Mouse (Mus musculus): ENCODE results near the gene Vmn1r21. TPM values are rescaled to one million over a fixed set of nuclear protein-coding genes. Genes with fewer than 3 reads are reported as not detected.

Vmn1r21 gene
- polyA plus RNA-seq, 1 experiment from 2014 or later = not detected

DNA sequence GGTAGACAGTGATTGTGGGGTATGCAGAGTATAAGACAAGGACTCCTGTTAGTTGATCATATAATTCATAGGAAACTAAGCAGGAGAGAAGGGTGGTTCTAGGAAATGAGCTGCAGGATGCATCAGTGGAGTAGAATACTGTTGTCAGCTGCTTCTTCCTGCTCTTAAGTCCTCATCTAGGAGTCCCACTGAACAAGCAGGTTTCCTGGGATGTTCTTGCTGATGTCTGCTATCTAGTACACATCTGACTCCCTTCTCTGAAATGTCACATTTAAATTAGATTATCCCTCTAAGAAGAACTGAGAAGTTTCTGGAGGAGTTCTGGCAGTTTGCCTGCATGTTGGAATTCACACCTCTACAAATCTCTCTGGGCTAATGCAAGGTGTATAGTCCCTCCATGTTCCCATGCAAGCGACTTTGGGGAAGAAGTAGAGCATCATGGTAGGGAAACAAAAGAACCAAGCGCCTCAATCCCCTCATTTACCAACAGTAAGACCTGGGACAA lies 35.7 kb downstream of the Vmn1r21 start:
- ATAC-seq (no peak), DNase-seq (ENCODE audit: low read depth, low spot score) (no peak)
- POLR2A ChIA-PET = no interaction called here
- no peak for TF ChIP-seq CTCF (IDR thresholded peaks at IDR 0.05)
- no peaks in the 10 kb centered on the region for H3K27me3 ChIP-seq
- CTCF ChIA-PET = interaction anchor here (0.7 to 2.2 kb wide), 3 partner anchors 9 to 45 kb away, joined by 3 to 12 read pairs (median 3); partner anchors contain the start of gene Vopp1
- in situ Hi-C loops (cut with MboI; ENCODE audit: low pct_unique_long_range_greater_than_20kb) = loop anchor here (5.0 kb wide), 1 partner anchor 107 kb away; no protein-coding TSS in a partner anchor

DNA sequence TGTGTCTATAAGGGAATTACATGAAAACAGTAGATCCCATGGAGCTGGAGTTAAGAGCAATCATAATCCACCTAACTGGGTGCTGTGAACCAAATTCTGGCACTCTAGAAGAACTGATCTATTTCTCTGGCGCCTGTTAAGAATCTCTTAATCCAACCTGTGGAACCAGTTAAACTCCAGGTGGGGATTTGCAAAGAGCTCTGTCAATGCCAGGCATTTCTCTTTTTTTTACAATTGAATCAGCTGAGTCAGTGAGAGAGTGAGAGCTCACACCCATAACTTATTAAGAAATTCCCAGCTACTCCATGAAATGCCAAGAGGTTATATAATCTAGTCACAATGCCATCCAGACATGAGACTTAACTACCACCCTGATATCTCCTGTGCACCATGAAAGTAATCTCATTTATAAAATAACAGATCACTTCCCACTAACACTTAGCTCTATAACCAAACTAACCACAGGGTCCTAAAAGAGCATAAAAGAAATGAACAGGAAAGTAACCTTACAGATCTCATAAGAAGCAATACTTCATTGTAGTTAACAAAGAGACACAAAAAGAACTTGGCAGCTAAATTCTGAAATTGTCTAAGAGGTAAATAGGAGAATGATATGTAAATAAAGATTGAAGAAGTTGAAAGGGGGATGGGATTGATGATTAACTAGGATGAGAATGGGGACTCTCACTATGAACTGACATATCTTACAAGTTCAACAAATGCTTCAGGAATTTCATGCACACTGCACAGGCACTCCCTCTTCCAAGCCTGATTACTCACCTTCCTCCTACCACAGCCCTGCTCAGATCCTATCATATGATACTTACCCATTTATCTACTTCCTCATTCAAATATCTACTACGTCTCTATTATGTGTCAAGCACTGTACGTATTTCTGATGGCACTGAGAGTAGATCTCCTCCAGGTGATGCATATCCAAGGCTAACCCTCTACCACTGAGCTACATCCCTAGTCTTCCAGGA lies 38.1 kb downstream of the Vmn1r21 start:
- ATAC-seq = peak; percentile 100

DNA sequence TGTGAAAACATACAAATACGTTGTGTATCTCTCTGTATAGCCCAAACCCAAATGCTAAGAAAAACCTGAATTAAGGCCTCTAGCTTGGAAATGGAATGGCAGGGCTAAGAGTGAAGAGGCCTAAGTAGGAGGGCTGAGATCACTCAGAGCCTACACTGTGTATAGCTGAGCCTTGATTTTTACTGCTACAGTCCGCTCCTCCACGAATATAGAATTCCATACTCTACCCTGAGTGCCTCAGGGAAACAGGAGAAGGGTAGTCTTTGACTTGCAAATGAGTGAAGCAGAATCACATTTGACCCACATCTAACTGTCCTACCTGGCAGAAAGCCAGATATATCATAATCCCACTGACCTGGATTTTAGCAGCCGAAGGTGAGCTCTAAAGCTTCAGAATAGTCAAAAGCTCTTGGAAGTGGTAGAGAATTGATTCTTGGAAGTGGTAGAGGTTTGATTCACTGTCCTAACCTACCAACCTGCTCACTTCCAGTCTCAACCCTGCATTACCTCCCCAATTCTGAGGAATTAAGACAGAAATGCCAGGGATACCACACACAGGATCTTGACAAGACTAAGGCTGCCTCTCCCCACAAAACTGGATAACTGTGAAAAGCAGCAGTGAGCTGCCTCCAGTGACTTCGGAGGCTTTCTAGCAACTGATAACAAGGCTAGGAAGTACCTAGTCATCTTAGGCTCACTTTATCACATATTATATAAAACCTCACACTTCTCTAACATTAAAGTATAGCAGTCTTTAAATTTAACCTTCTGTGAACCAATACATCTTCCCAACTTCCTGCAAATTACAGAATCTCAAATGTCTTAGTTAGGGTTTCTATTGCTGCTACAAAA lies 44.7 kb downstream of the Vmn1r21 start:
- DNase-seq (ENCODE audit: low read depth, low spot score) = no peak
- CTCF ChIA-PET = interaction anchor here (1.1 to 1.8 kb wide), 3 partner anchors 16 to 118 kb away, joined by 3 to 5 read pairs (median 4); no protein-coding TSS in a partner anchor
- POLR2A ChIA-PET = interaction anchor here (0.6 kb wide), 2 partner anchors 55 to 1008 kb away, joined by 3 to 5 read pairs; no protein-coding TSS in a partner anchor
- in situ Hi-C loops (cut with MboI; ENCODE audit: low pct_unique_long_range_greater_than_20kb) = no loop called here
- TF ChIP-seq CTCF (IDR thresholded peaks at IDR 0.05) = no peak
- no peaks in the 10 kb centered on the region for H3K27me3 ChIP-seq
- ATAC-seq = no peak

More for the DNA sequence above, 38.1 kb downstream of the Vmn1r21 start:
- DNase-seq (ENCODE audit: low read depth, low spot score) = peak; percentile 47
- H3K27me3 ChIP-seq = no peaks in the 10 kb centered on the region
- CTCF ChIA-PET = interaction anchor here (0.6 to 2.2 kb wide), 4 partner anchors 11 to 231 kb away, joined by 3 to 12 read pairs (median 3); partner anchors contain the start of genes Herc6 and Vopp1
- in situ Hi-C loops (cut with MboI; ENCODE audit: low pct_unique_long_range_greater_than_20kb) = loop anchor here (5.0 kb wide), 1 partner anchor 105 kb away; no protein-coding TSS in a partner anchor
- POLR2A ChIA-PET = interaction anchor here (0.8 to 1.7 kb wide), 3 partner anchors 10 to 13 kb away, joined by 3 to 8 read pairs (median 3); partner anchors contain the start of gene Vopp1
- no peak for TF ChIP-seq CTCF (IDR thresholded peaks at IDR 0.05)

DNA sequence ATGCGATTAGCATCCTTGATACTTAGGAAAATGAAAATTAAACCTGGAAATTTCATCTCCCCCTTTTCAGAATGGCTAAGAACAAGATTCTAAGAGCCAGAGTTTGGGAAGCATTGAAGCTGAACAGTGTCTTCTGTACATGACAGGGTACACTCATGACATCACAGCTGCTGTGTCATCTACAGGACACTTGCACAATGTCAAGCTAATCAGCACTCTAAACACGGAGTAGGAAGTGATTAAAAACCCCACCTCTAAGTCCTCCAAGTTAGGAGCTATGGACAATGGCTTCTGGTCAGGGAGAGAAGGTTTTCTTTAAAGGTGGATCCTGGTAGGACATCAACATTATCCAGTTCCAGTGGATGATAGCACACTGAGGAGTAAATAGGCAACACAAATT lies 47.0 kb downstream of the Vmn1r21 start:
- H3K27me3 ChIP-seq = no peaks in the 10 kb centered on the region
- ATAC-seq (no peak), DNase-seq (ENCODE audit: low read depth, low spot score) (no peak)
- ChIA-PET CTCF (no interaction called here), POLR2A (no interaction called here)
- no peak for TF ChIP-seq CTCF (IDR thresholded peaks at IDR 0.05)
- in situ Hi-C loops (cut with MboI; ENCODE audit: low pct_unique_long_range_greater_than_20kb) = no loop called here

DNA sequence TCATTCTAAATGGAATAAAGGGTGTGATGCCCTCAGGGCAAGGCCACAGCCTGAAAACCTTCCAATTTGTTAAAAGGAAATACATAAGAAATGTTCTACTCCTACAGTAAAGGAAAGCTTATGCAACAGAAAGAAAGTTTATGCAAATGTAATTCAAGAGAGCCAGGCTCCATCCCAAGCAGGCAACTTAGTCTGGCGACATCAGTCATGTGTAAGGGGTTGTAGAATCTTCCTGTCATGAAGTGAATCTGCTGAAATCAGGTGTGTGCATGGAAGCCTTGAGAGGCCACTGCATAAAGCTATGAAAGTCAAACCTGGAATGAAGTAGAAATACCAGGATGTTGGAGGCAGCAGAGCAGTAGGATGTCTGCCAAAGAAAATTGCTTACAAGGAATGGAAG lies 51.2 kb downstream of the Vmn1r21 start:
- ChIA-PET POLR2A (no interaction called here), CTCF (interaction anchor here (0.7 to 1.1 kb wide), 3 partner anchors 11 to 15 kb away, joined by 3 read pairs; no protein-coding TSS in a partner anchor)
- DNase-seq (ENCODE audit: low read depth, low spot score) = no peak
- no peak for ATAC-seq
- in situ Hi-C loops (cut with MboI; ENCODE audit: low pct_unique_long_range_greater_than_20kb) = no loop called here
- no peak for TF ChIP-seq CTCF (IDR thresholded peaks at IDR 0.05)
- H3K27me3 ChIP-seq = no peaks in the 10 kb centered on the region

DNA sequence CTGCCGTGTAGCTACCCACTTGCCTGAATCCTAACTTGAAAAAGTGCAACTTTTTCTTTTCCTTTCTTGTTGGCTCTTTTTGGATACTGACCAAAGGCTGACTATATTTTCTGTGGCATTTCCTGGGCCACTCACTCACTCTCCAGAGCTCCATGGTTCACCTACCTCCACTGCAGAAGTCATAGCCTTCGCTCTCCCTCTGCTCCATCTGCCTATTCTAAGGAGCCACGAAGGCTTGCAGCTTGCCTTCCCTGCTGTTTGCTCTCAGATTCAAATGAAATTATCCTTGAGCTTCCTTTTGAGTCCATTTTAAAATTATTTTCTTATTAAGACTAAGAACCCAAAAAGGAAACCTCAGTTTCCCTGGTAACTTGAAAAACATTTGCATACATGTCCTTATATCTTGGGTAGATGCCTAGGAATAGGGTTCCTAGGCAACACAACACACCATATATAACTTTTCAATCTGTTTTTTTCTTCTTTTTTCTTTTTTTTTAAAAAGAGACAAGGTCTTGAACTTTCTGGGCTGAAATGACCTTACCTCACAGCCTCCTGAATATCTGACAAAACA lies 53.2 kb downstream of the Vmn1r21 start:
- ChIA-PET CTCF (interaction anchor here (0.9 kb wide), 1 partner anchor 15 kb away, joined by 3 read pairs; no protein-coding TSS in a partner anchor), POLR2A (no interaction called here)
- no peak for ATAC-seq
- no peak for DNase-seq (ENCODE audit: low read depth, low spot score)
- H3K27me3 ChIP-seq = no peaks in the 10 kb centered on the region
- in situ Hi-C loops (cut with MboI; ENCODE audit: low pct_unique_long_range_greater_than_20kb) = no loop called here
- TF ChIP-seq CTCF (IDR thresholded peaks at IDR 0.05) = no peak

DNA sequence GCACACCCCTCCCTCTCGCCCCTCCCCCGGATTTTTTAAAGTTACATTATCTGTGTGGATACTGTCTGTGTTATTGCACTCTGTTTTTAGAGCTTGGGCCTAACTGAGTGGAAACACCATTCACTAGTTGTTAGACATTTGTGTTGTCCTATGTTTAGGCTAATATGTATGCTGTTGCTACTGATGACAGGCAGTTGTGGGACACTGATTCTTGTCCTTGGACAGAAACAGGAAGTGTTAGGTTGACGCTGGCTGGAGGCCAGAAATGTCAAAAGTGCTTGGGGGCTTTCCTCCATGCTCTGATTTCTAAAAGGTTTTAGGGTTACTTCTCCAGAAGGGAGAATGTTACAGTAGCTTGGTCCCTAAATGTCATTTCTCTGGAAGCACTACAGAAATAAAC lies 54.3 kb downstream of the Vmn1r21 start:
- DNase-seq (ENCODE audit: low read depth, low spot score) (no peak), ATAC-seq (no peak)
- no peak for TF ChIP-seq CTCF (IDR thresholded peaks at IDR 0.05)
- no peaks in the 10 kb centered on the region for H3K27me3 ChIP-seq
- in situ Hi-C loops (cut with MboI; ENCODE audit: low pct_unique_long_range_greater_than_20kb) = no loop called here
- POLR2A ChIA-PET = no interaction called here
- CTCF ChIA-PET = interaction anchor here (0.9 to 1.5 kb wide), 2 partner anchors 18 to 63 kb away, joined by 3 read pairs; no protein-coding TSS in a partner anchor

Other genes starting within 250 kb of the Vmn1r21 start
- gene Pyurf, start 158.3 kb downstream of the Vmn1r21 start, polyA plus RNA-seq (2021) = 26.0 TPM
- gene Lancl2, start 147.8 kb downstream of the Vmn1r21 start, polyA plus RNA-seq (2021) = 24.8 TPM
- gene Vopp1, start 25.2 kb downstream of the Vmn1r21 start, polyA plus RNA-seq (2021) = 96.0 TPM
- not detected for gene Vmn1r22, start 57.7 kb upstream of the Vmn1r21 start, polyA plus RNA-seq (2021)
- not detected for gene Vmn1r23, start 76.5 kb upstream of the Vmn1r21 start, polyA plus RNA-seq (2021)
- not detected for gene Vmn1r24, start 111.2 kb upstream of the Vmn1r21 start, polyA plus RNA-seq (2021)
- gene Vmn1r25, start 130.5 kb upstream of the Vmn1r21 start, polyA plus RNA-seq (2021) = not detected
- not detected for gene Vmn1r26, start 164.8 kb upstream of the Vmn1r21 start, polyA plus RNA-seq (2021)

All from Patski (cell line).